Mouse (Mus musculus): ENCODE measurements around the gene Cyp4f16.
"Not testable (repeated sequence)": the region's sequence is repeated elsewhere in the genome, so short reads cannot be mapped to it uniquely, and the experiment has no call there.

Gene Cyp4f16

GRCm38 (mm10) chr17:32536051-32536866 is at the start of gene Cyp4f16:
Cyp4f16 (plus strand) TSS chr17:32536558.
- DNase-seq, result peak; percentile 88 to 90

GRCm38 (mm10) chr17:32492349-32492980 is 43.9 kb upstream of the Cyp4f16 start:
- peak; percentile 17 to 35 for DNase-seq

GRCm38 (mm10) chr17:32494601-32495000 is 41.8 kb upstream of the Cyp4f16 start:
- DNase-seq, result peak; percentile 59 to 80

GRCm38 (mm10) chr17:32500511-32500910 is 35.8 kb upstream of the Cyp4f16 start:
- not testable (repeated sequence) for DNase-seq

GRCm38 (mm10) chr17:32501051-32501450 is 35.3 kb upstream of the Cyp4f16 start:
- DNase-seq, result peak in 1 of 2 experiments; percentile 25

GRCm38 (mm10) chr17:32503111-32503510 is 33.2 kb upstream of the Cyp4f16 start:
- DNase-seq, result peak in 1 of 2 experiments; percentile 37

- peak; percentile 53 to 62 for DNase-seq
Measured at GRCm38 (mm10) chr17:32505851-32506728, 30.3 kb upstream of the Cyp4f16 start, which contains the start of gene Cyp4f17. Cyp4f17 (plus strand) TSS chr17:32506050.

GRCm38 (mm10) chr17:32506729-32507245 is 29.6 kb upstream of the Cyp4f16 start:
- peak in 1 of 2 experiments; percentile 18 for DNase-seq

- DNase-seq, result no peak
Measured at GRCm38 (mm10) chr17:32516126-32516525, 20.2 kb upstream of the Cyp4f16 start.

- DNase-seq, result no peak
Measured at GRCm38 (mm10) chr17:32521981-32522380, 14.4 kb upstream of the Cyp4f16 start.

GRCm38 (mm10) chr17:32522386-32522785 is 14.0 kb upstream of the Cyp4f16 start:
- DNase-seq, result no peak

- no peak for DNase-seq
Measured at GRCm38 (mm10) chr17:32522816-32523215, 13.5 kb upstream of the Cyp4f16 start.

- DNase-seq, result no peak
Measured at GRCm38 (mm10) chr17:32523895-32524294, 12.5 kb upstream of the Cyp4f16 start.

- DNase-seq, result not testable (repeated sequence)
Measured at GRCm38 (mm10) chr17:32526341-32526740, 10.0 kb upstream of the Cyp4f16 start.

- DNase-seq, result no peak
Measured at GRCm38 (mm10) chr17:32527748-32528147, 8.6 kb upstream of the Cyp4f16 start.

GRCm38 (mm10) chr17:32528408-32529337 is 7.7 kb upstream of the Cyp4f16 start:
- DNase-seq, result peak; percentile 87 to 91

- not testable (repeated sequence) for DNase-seq
Measured at GRCm38 (mm10) chr17:32532356-32532755, 4.0 kb upstream of the Cyp4f16 start.

- no peak for DNase-seq
Measured at GRCm38 (mm10) chr17:32534068-32534467, 2.3 kb upstream of the Cyp4f16 start.

- no peak for DNase-seq
Measured at GRCm38 (mm10) chr17:32536867-32537250, 501 bp downstream of the Cyp4f16 start.

- not testable (repeated sequence) for DNase-seq
Measured at GRCm38 (mm10) chr17:32544792-32545191, 8.4 kb downstream of the Cyp4f16 start.

- not testable (repeated sequence) for DNase-seq
Measured at GRCm38 (mm10) chr17:32550377-32550776, 14.0 kb downstream of the Cyp4f16 start.

Data from kidney, adult 8-10 months (tissue).